Mouse (Mus musculus) erythroblast, embryonic 14.5 days (primary cell): Measurements from ENCODE around the gene Krtap10-10.

Source experiments
- GATA1 ChIP-seq: IDR thresholded peaks from 2 replicates; pipeline ENCODE4 v1.6.1; 2012; ENCODE audit warnings: low read length, inconsistent platforms, mixed read lengths
- TAL1 ChIP-seq: IDR thresholded peaks from 3 replicates; pipeline ENCODE4 v1.6.1; 2012; ENCODE audit warnings: low read length, inconsistent platforms, mixed read lengths

- TF ChIP-seq GATA1 (no peak), TAL1 (no peak)
Observed at GRCm38 (mm10) chr10:77846961-77847360, 11.2 kb downstream of the Krtap10-10 start.
